Mouse (Mus musculus) liver, adult 2 months (tissue): Measurements from ENCODE around the gene Ttll2.
"Not testable (repeated sequence)": the region's sequence is repeated elsewhere in the genome, so short reads cannot be mapped to it uniquely, and the experiment has no call there.

ENCODE experiments used
- CTCF ChIP-seq: fragments of 200-500 bp; IDR thresholded peaks from 2 replicates; pipeline ENCODE4 v1.5.1; 2011; ENCODE audit warnings: low read depth, low read length, control low read depth
- POLR2A ChIP-seq: fragments of 200-500 bp; IDR thresholded peaks from 2 replicates; pipeline ENCODE4 v1.6.1; 2011; ENCODE audit warnings: low read length, control low read depth; ENCODE audit not compliant: insufficient read depth; ENCODE audit errors: extremely low read depth

DNA sequence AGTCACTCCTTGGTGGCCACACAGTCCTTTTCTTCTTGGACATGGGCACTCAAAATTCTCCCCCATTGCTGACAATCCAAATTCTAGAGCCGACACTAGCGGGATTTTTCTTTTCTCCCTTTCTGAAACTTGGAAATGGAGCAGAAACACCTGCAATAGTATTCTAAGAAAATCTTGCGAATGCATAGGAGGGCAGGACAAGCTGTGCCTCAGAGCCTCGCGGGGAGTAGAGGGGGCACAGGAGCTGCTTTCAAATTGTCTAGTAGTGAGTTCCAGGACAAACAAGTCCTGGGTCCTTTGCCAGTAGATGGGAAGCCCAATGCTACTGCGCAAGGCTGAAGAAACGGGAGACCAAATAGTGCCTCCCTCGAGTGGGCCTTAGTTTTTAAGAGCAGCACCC, 43.2 kb upstream of the Ttll2 start:
- not testable (repeated sequence) for TF ChIP-seq CTCF, POLR2A
